Mouse (Mus musculus): ENCODE measurements around the gene Acta1.

DNA sequence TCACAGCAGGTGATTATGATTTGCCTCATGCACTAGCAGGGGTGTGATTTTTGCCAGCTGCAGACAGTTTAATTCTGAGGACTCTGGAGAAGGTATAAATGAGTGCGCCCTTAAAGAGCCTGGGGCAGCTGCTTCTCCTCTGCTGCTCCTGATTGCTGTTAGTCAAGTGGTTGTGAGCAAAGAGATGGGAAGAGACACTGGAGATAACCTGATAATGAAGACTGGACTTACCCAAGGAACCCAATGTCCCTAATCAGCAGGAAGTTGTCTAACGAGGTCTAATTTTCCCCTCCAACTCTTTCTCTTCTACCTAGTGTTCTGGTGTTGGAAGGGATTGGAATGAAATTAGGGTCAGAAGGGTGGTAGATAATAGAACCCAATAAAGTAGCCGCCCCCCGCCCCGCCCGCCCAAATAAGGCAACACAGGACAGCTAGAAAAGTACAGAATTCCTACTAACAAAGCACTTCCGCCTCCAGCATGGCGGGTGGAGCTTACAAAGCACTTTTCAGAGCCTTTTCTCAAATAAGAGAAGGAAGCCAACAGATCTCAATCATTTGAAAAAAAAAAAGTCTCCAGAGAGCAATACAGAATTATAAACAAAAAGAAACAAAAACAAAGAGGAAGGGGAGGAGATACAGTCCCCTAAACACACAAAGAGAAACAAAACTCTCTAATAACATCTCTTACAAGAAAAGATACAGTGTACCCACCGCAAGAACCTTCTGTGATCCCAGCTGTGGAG, 39.6 kb downstream of the Acta1 start:
- TF ChIP-seq E2F4 (IDR thresholded peaks at IDR 0.05; ENCODE audit: insufficient read depth), result no peak
- TF ChIP-seq MAX (IDR thresholded peaks at IDR 0.05; ENCODE audit: low read depth), result no peak
- TF ChIP-seq POLR2A (IDR thresholded peaks at IDR 0.05; ENCODE audit: insufficient read length, low read depth), result no peak
- TF ChIP-seq USF1 (IDR thresholded peaks at IDR 0.05; ENCODE audit: low read depth), result no peak
- TF ChIP-seq POLR2AphosphoS2 (IDR thresholded peaks at IDR 0.05; ENCODE audit: insufficient read length, low read depth), result no peak
- no peak for TF ChIP-seq MYOG (IDR thresholded peaks at IDR 0.05; ENCODE audit: control insufficient read depth in 1 of 3, insufficient read depth in 1 of 3, insufficient read length in 2 of 3, low read depth in 2 of 3)
- no peak for TF ChIP-seq TCF12 (IDR thresholded peaks at IDR 0.05; ENCODE audit: insufficient read depth, poor library complexity, severe bottlenecking)

Data from myocyte (in vitro differentiated cells).